Mouse (Mus musculus) fibroblast of lung, adult 2 months (primary cell): ENCODE data around the gene Ptpn11.
"Not testable (repeated sequence)": the region's sequence is repeated elsewhere in the genome, so short reads cannot be mapped to it uniquely, and the experiment has no call there.

Source experiments
- DNase-seq: peaks from one replicate; pipeline ENCODE4 v3.0.0-alpha.2; 2011; ENCODE audit warnings: low read depth

Gene Ptpn11

GRCm38 (mm10) chr5:121214707-121215106 lies 23.5 kb upstream of the Ptpn11 start:
- no peak for DNase-seq

DNA sequence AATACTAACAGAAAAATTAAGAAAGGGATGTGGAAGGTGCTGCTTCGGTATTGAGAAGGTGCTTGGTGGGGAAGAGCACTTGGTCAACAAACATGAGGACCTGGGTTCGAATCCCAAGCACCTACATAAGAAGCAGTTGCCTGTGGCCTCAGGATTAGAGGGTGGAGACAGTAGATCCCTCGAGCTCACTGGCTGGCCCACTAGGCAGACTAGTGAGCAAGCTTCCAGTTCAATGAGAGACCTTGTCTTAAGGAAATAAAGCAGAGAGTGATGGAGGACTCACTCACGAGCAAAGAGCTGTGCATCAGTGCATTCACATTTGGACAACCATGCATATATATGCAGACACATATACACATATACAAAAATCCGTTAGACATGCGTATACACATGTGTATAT lies 20.9 kb upstream of the Ptpn11 start:
- no peak for DNase-seq

- no peak for DNase-seq
Observed at GRCm38 (mm10) chr5:121210601-121210924, 19.4 kb upstream of the Ptpn11 start.

GRCm38 (mm10) chr5:121209755-121210600 lies 18.8 kb upstream of the Ptpn11 start:
- DNase-seq = no peak

GRCm38 (mm10) chr5:121206984-121207383 lies 15.8 kb upstream of the Ptpn11 start:
- no peak for DNase-seq

GRCm38 (mm10) chr5:121206540-121206939 lies 15.3 kb upstream of the Ptpn11 start:
- no peak for DNase-seq

DNA sequence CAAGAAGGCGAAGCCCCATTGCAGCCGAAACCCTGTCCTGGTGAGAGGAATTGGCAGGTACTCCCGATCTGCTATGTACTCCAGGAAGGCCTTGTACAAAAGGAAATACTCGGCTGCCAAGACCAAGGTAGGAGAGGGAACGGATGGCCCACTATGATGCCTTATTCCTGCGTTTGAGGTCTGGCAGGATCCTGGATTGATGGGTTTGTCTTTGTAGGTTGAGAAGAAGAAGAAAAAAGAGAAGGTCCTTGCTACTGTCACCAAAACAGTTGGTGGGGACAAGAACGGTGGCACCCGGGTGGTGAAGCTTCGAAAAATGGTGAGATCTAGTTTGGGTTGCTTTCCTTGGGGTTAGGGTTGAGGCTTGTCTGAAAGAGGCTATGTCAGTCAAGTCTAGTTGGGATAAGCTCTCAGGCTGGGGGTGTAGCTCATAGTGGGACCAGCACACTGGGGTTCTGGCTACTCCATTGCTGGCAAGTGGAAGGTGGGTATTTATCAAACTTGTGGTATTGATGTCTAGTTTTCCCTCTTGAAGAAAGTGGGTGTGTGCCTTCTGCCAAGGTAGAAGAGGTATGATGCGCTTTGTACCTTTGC lies 14.4 kb upstream of the Ptpn11 start:
- not testable (repeated sequence) for DNase-seq

DNA sequence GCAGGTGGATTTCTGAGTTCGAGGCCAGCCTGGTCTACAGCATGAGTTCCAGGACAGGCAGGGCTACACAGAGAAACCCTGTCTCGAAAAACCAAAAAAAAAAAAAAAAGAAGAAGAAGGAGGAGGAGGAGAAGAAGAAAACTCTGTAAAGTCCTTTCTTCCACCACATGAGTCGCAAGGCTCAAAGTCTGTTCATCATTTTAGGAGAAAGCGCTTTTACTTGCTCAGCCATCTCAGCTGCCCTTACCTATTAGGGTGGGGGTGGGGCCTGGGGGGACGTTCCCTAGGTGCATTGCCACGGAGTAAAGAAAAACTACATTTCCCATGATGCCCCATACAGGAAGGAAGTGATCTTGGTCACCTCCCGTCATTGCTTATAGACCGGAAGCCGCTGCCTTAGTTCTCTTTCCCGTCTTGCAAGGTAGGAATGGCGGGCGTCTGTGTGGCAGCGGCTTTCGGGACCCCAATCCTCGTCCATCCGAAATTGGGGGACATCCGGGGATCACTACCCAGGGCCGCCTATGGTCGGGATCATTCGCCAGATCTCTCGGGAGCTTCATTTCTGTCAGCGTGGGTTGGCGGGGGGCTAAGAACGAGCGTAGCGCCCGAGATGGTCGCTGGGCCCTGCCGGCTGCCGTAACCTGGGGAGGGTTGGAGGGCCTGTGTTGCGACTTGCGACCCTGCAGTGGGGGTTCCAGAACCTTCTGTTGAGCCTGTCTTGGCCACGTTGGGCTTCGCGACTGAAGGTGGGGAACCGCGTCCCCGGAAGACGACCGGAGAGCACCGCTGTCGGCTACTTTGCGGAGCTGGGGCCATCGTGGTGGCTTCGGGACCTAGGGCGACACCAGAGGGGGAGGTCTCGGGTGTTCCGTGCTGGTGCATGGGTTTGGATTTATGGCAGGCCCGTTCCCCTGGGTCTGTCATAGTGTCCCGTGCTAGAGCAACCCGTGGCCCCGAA lies 13.2 kb upstream of the Ptpn11 start, which contains the start of gene Rpl6:
TSS of gene Rpl6 (plus strand) at position 350 of the 958 bp plus-strand sequence.
- DNase-seq = peak; percentile 51

- no peak for DNase-seq
Observed at GRCm38 (mm10) chr5:121202467-121202866, 11.3 kb upstream of the Ptpn11 start.

DNA sequence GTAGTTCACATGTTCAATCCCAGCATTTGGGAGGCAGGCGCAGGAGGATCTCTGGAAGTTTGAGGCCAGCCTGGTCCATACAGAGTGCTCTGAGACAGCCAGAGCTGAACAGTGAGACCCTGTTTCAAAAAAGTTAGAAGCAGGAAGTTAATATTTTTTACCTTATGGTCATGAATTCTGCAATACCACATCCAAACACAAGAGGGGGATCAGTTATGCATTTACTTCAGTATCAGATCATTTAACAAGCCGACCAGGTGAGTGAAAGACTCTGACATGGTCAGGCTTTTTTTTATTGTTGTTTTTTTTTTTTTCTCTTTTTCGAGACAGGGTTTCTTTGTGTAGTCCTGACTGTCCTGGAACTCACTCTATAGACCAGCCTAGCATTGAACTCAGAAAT lies 10.5 kb upstream of the Ptpn11 start:
- DNase-seq = peak; percentile 46

- no peak for DNase-seq
Observed at GRCm38 (mm10) chr5:121198376-121198775, 7.2 kb upstream of the Ptpn11 start.

- no peak for DNase-seq
Observed at GRCm38 (mm10) chr5:121197337-121197736, 6.1 kb upstream of the Ptpn11 start.

DNA sequence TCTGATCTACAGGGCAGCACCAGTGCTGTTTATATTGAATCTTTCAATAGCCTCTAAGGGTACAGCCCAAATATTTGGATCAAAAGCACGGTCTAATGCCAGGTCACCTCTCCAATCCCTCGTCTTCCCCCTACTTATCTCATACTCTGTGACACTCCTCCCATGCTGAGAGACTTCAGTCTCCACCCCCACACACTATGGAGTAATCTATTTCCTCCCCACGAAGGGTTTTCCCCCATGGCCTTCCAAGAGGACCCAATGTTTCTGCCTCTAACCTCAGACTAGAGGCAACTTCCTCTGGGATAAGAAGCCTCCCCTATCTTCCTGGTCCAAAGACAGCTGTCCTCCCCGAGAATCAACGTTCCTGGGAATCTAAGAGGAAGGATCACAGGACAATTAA lies 5.6 kb upstream of the Ptpn11 start:
- DNase-seq = no peak

- no peak for DNase-seq
Observed at GRCm38 (mm10) chr5:121194173-121194572, 3.0 kb upstream of the Ptpn11 start.

DNA sequence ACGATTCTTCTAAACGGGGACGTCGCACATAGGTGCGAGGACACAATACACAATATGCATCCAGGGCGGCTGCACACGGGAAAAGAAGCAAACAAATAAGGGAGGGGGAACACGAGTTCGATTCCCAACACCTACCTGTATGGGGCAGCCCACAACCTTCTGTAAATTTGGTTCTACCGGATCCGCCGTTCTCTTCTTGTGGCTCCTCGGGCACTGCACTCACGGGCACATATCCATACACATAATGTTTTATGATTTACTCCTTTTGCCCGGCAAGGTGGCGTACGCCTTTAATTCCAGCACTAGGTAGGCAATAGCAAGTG lies 348 bp upstream of the Ptpn11 start:
- DNase-seq = no peak

DNA sequence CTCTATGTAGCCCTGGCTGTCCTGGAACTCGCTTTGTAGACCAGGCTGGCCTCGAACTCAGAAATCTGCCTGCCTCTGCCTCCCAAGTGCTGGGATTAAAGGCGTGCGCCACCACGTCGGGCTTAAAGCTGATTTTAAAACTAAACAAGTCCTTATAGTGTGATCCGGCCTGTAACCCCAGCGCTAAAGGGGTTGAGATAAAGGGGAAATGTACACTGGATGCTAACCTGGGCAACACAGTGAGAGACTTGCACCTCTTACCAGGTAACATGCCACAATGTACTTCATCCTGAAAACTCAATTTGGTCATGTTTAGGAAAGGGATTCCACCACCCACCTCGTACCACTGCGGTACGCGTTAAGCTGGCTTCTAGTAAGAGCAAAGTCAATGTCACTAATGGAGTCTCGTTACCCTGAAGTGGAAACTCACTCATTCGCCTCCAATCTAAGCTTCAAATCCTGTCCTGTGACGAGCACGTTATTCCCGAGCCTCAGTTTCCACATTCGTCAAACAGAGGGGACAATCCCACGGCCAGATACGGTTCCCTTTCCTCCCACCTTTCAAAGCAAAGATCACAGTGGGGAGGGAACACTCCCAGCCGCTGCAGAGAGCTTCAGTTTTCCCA lies 874 bp downstream of the Ptpn11 start:
- no peak for DNase-seq

DNA sequence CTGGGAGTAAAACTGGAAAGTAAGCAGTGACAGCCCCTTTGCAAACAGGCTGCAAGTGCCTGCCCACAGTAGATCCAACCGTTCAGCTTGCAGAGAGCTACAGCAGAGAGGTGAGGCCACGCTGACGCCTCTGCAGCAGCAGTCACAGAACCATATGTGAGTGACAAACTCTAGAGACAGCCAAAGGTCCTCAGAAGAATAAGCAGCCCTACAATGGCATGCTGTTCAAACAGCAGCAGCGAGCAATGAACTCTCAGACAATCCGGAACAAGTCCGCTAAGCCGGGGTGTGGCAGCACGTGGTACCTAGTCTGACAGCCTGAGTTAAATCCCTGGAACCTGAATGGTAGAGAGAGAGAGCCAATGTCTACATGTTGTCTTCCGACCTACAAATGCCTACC lies 2.0 kb downstream of the Ptpn11 start:
- no peak for DNase-seq

DNA sequence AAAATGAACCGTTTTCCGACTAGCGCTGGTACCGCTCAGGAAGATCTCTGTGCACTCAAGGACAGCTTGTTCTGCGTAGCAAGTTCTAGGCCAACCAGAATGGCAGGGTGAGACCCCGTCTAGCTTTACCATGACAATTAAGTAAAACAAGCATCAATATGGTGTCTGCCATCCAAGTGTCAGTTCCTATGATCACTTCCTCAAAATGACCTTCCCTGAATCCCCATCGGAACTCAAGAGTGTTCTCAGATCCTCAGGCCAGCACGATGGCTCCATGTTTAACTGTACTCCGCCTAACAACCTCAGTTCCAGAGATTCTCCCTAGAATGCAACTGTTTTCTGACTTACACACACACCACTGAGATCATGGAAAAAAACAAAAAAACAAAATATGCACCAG lies 2.9 kb downstream of the Ptpn11 start:
- no peak for DNase-seq

GRCm38 (mm10) chr5:121187580-121188001 lies 3.6 kb downstream of the Ptpn11 start:
- no peak for DNase-seq

- no peak for DNase-seq
Observed at GRCm38 (mm10) chr5:121184945-121185551, 6.1 kb downstream of the Ptpn11 start.

- DNase-seq = no peak
Observed at GRCm38 (mm10) chr5:121184375-121184774, 6.8 kb downstream of the Ptpn11 start.

DNA sequence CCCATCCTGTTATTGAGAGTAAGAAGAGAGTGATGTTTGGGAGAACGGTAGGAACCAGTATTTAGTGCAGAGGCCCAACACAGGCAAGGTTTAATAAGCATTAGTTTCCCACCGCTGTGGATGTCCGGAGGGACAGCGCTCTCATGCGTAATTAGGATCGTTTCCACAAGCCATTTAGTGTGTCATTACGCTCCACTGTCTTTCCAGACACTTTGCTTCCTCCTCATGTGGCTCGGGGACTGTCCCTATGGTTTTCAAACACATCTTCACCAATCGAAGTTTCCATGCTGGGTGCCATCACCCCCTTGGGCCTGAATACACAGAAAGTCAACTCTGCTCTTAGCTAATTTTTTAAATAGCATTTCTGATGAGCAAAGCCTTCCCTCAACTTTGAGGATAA lies 7.9 kb downstream of the Ptpn11 start:
- DNase-seq = no peak
